Mouse (Mus musculus) adrenal gland, postnatal 0 days (tissue): ENCODE results near the gene Rhox11. TPM values are rescaled to one million over a fixed set of nuclear protein-coding genes. Genes with fewer than 3 reads are reported as not detected.

ENCODE experiments used
- polyA plus RNA-seq: library from polyadenylated mRNA; unstranded; fragments of >200 nt; fragmentation: Nextera tagmentation; extraction: Ambion mirVana; gene quantifications from 2 replicates; pipeline ENCODE4 v1.2.1, GENCODE M21; 2015

The Rhox11 gene
- polyA plus RNA-seq: not detected in 2 replicates

DNA sequence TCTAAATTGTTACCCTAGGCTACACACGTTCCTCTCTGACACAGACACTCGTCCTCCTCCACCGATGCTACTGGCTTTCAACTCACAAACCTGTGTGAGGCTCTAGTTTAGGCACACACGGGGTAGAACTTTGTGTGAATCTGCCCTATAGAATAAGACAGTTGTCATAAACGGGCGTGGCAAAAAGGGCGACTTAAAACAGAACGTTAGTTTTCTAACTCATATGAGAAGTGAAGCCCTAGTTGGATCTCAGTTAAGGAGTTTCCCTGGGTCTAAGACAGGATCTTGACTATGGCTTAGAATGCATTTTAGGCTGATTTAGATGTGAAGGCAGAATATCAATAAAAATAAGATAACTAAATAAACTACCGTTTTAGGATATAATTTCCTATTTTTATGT is at the start of gene Rhox11:
TSS of gene Rhox11 (minus strand) at position 101 of the 400 bp plus-strand sequence.

DNA sequence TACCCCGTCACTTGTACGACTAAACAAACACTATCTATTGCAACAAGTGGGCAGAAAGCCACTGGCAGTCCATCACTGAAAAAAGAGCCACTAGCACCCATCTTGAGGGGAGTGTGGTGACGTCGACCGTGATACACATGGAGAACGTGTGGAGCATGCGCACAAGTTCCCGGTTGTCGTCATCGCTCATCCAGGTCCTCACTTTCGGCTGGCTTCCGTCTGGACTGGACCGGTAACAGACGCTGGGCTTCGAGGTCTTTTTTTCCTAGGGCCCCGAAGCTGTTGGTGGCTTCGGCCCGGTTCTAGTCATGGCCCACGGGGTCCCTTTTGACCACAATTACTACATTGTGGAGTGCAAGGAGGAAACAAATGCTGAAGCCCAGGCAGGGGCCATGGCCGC is 36.0 kb upstream of the Rhox11 start, which contains the start of gene Rhox13:
TSS of gene Rhox13 (plus strand) at position 238 of the 400 bp plus-strand sequence.

GRCm38 (mm10) chrX:38110807-38111206 is 25.9 kb upstream of the Rhox11 start, which contains the start of gene Rhox12:
TSS of gene Rhox12 (minus strand) at chrX:38110907.

GRCm38 (mm10) chrX:38066175-38066574 is 18.8 kb downstream of the Rhox11 start, which contains the start of gene Rhox10:
TSS of gene Rhox10 (plus strand) at chrX:38066475.

GRCm38 (mm10) chrX:38043014-38043413 is 41.9 kb downstream of the Rhox11 start, which contains the start of gene Btg1-ps2:
TSS of gene Btg1-ps2 (minus strand) at chrX:38043114.

Other genes with a start within 250 kb of the Rhox11 start
- gene Rhox8, start 206.2 kb downstream of the Rhox11 start, polyA plus RNA-seq: 0.18 TPM in 1 of 2 replicates, not detected in the other
- not detected in 2 replicates for gene Rhox7b, start 187.9 kb downstream of the Rhox11 start, polyA plus RNA-seq
- not detected in 2 replicates for gene Rhox9, start 183.4 kb downstream of the Rhox11 start, polyA plus RNA-seq
- not detected in 2 replicates for gene Btg1-ps1, start 66.3 kb downstream of the Rhox11 start, polyA plus RNA-seq
- 0.14 TPM in 1 of 2 replicates, not detected in the other for gene Btg1-ps2, start 42.0 kb downstream of the Rhox11 start, polyA plus RNA-seq
- 0.25 TPM in 1 of 2 replicates, not detected in the other for gene Rhox10, start 18.7 kb downstream of the Rhox11 start, polyA plus RNA-seq
- not detected in 2 replicates for gene Rhox12, start 25.8 kb upstream of the Rhox11 start, polyA plus RNA-seq
- not detected in 2 replicates for gene Rhox13, start 36.1 kb upstream of the Rhox11 start, polyA plus RNA-seq
- gene Zbtb33, start 104.7 kb upstream of the Rhox11 start, polyA plus RNA-seq: 2.9 and 4.5 TPM in 2 replicates
- 14.0 and 14.3 TPM in 2 replicates for gene Tmem255a, start 167.3 kb upstream of the Rhox11 start, polyA plus RNA-seq
- gene Atp1b4, start 231.0 kb upstream of the Rhox11 start, polyA plus RNA-seq: 0.19 and 3.3 TPM in 2 replicates